Mouse (Mus musculus) gonadal fat pad, adult 2 months (tissue): ENCODE results near the gene Mrps21. TPM values are rescaled to one million over a fixed set of nuclear protein-coding genes. Genes with fewer than 3 reads are reported as not detected.

Experiments used
- DNase-seq: peaks from one replicate; pipeline ENCODE4 v3.0.0-alpha.2; 2012; ENCODE audit warnings: low read depth
- polyA plus RNA-seq: library from polyadenylated mRNA; depleted of rRNA; stranded (reverse); fragments of >200 nt; gene quantifications from 2 replicates; pipeline ENCODE4 v1.2.3, GENCODE M21; 2012; rRNA removed

Gene Mrps21
- polyA plus RNA-seq, 1 experiment, result 87.1 TPM

DNA sequence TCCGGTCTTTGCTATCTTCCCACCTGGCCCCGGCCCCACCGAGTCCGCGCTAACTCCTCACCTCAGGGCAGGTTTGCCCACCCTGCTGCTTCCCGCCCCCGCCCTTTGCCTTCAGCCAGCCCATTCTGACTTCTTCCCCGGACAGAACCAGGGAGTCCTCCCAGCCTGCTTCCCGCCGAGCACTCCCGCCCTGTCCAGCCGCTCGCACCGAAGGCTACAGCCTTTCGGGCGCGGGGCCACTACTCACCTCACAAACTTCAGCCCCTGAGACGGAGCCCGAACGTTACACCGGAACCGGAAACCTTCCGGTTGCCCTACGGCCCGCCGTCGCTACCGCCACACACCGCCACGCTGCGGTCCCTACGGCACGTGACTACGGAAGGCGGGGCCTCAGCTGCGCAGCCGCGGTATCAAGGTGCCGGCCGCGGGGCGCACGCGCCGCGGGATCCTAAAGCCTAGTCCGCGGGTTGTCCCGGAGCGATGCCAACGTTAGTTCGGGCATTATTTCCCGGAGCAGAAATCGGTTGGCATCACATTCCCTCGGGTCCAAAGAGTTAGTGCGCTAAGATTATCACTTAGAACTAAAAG is 15.7 kb downstream of the Mrps21 start, which contains the start of gene Prpf3:
Prpf3 (minus strand) TSS at position 384 of the 588 bp plus-strand sequence.
- no peak for DNase-seq

- no peak for DNase-seq
These were observed 20.0 kb downstream of the Mrps21 start for GRCm38 (mm10) chr3:95851317-95851716.

GRCm38 (mm10) chr3:95850611-95851010 is 20.7 kb downstream of the Mrps21 start:
- no peak for DNase-seq

GRCm38 (mm10) chr3:95842503-95843214 is 28.7 kb downstream of the Mrps21 start:
- DNase-seq, result no peak

DNA sequence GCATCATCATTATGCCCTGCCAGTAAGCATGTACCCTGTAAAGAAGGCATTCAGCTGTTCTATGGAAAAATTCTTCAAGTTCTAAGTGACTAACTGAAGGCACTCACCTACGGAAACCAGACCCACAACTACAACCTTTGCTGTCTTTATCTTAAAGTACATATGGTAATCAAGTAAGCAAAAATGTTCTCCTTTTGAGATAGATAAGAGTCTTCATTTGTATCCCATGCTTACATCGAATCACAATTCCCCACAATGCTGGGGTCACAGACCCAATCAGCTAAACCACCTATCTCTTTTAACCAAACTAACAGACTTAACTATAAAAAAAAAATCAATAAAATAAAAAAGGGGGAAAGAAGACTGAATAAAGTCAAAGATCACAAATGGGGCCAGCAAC is 32.1 kb downstream of the Mrps21 start:
- DNase-seq, result no peak

- no peak for DNase-seq
These were observed 42.3 kb downstream of the Mrps21 start for GRCm38 (mm10) chr3:95829053-95829452.

DNA sequence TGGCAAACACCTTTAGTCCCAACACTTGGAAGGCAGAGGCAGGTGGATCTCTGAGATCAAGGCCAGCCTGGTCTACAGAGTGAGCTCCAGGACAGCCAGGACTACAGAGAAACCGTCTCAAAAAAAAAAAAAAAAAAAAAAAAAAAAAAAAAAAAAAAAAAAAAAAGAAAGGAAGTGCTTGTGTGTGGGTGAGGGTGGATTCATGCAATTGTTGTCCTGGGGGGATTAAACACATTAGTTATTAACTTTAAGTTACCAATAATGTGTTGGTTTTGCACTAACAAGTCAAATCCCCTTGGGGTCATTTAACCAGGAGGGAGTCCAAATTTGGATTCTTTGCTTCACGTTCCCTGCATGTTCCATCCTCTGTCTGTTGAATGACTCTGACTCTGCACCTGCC is 45.0 kb downstream of the Mrps21 start:
- no peak for DNase-seq

- DNase-seq, result no peak
These were observed 51.0 kb downstream of the Mrps21 start for GRCm38 (mm10) chr3:95820046-95821010.

GRCm38 (mm10) chr3:95819351-95819985 is 51.9 kb downstream of the Mrps21 start:
- peak; percentile 82 for DNase-seq

DNA sequence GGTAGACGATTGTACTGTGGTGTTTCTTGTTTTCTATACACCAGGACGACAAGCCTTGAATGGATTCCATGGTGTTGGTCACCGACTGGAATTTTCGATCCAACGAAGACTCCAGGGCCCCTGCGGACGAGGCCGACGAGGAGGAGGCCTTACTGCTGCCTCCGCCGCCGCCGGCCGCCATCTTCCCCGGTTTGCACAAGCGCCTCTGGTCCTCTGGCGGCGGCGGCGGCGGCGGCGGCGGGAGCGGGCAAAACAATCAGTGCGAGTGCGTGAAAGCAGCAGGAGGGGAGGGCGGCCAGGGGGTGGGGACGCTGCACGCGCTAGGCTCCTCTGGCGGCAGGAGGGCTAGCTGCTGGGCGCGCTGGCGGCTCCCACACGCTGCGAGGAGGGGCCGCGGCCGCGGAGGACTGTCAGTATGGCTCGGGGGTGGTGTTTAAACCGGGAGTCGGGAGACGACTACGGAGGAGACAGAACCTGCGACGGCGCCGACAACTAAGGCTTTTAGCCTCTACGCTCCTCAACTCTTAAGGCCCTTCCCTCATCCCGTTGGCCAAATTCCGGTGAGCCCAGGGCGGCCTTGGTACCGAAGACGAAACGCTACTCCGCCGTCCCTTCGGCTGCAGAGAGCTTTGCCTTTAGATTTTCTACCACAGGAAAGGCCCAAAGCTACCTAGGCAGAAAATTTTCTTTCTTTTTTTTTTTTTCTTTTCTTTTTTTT is 52.6 kb downstream of the Mrps21 start, which contains the start of gene Rprd2:
Rprd2 (minus strand) TSS at position 293 of the 718 bp plus-strand sequence.
- DNase-seq, result no peak

GRCm38 (mm10) chr3:95818026-95818511 is 53.2 kb downstream of the Mrps21 start:
- no peak for DNase-seq

GRCm38 (mm10) chr3:95816681-95817080 is 54.6 kb downstream of the Mrps21 start:
- no peak for DNase-seq

Other genes starting within 250 kb of the Mrps21 start
- gene Ensa, start 246.5 kb downstream of the Mrps21 start, polyA plus RNA-seq, result 14.6 and 19.8 TPM in 2 replicates
- 27.3 and 42.5 TPM in 2 replicates for gene Mcl1, start 212.7 kb downstream of the Mrps21 start, polyA plus RNA-seq
- 12.5 and 15.3 TPM in 2 replicates for gene Adamtsl4, start 183.6 kb downstream of the Mrps21 start, polyA plus RNA-seq
- gene Ecm1, start 131.9 kb downstream of the Mrps21 start, polyA plus RNA-seq, result 504 and 611 TPM in 2 replicates
- 25.2 and 31.4 TPM in 2 replicates for gene Tars2, start 111.3 kb downstream of the Mrps21 start, polyA plus RNA-seq
- gene Rprd2, start 52.7 kb downstream of the Mrps21 start, polyA plus RNA-seq, result 11.1 and 16.2 TPM in 2 replicates
- gene Prpf3, start 15.6 kb downstream of the Mrps21 start, polyA plus RNA-seq, result 9.9 and 11.6 TPM in 2 replicates
- gene Ciart, start 10.7 kb upstream of the Mrps21 start, polyA plus RNA-seq, result 8.7 and 9.0 TPM in 2 replicates
- 9.5 and 14.8 TPM in 2 replicates for gene BC028528, start 20.5 kb upstream of the Mrps21 start, polyA plus RNA-seq
- gene Aph1a, start 22.4 kb upstream of the Mrps21 start, polyA plus RNA-seq, result 125 and 127 TPM in 2 replicates
- gene Car14, start 33.2 kb upstream of the Mrps21 start, polyA plus RNA-seq, result 12.9 and 14.1 TPM in 2 replicates
- gene Anp32e, start 57.7 kb upstream of the Mrps21 start, polyA plus RNA-seq, result 13.1 and 28.1 TPM in 2 replicates
- 36.6 and 46.3 TPM in 2 replicates for gene Plekho1, start 124.5 kb upstream of the Mrps21 start, polyA plus RNA-seq
- gene Vps45, start 186.9 kb upstream of the Mrps21 start, polyA plus RNA-seq, result 11.7 and 12.2 TPM in 2 replicates
- gene Otud7b, start 233.0 kb upstream of the Mrps21 start, polyA plus RNA-seq, result 9.8 and 14.9 TPM in 2 replicates